ENCODE assay signal across 23 mouse cellular contexts in genomic region chr17:89079706-89080105, GRCm38 (mm10).
DNase-seq lines count a peak whose midpoint lies in the region; ATAC-seq lines count a peak whose summit lies in the region.
"Had no signal": no experiment of that assay in that cellular context is flagged by ENCODE, and none has a peak within 500 bp of the region (broad histone marks: within the 10 kb centered on the region; RNA-seq: fewer than 3 reads in every experiment).

No protein-coding gene starts in this region.

- DNase-seq in frontal cortex, postnatal 25 days (ENCODE audit: low spot score in 2 of 2), result no peak
- DNase-seq in adrenal gland, adult 8-10 months, result no peak
- DNase-seq: adrenal gland, adult 2 months; adrenal gland, postnatal 36 days; cerebellum, adult 11 months; cerebellum, adult 8-10 months; cerebellum, postnatal 14 days; embryo, embryonic 11 days; gastrocnemius, postnatal 10 days; heart, adult 18-20 months; heart, postnatal 10 days; heart, postnatal 4 days had no signal

- no peaks in the 10 kb centered on the region for H3K9me3 ChIP-seq in midbrain, embryonic 15.5 days
- H3K9me3 ChIP-seq in midbrain, embryonic 13.5 days, result no peaks in the 10 kb centered on the region
- no peaks in the 10 kb centered on the region for H3K9me3 ChIP-seq in forebrain, embryonic 15.5 days
- H3K9me3 ChIP-seq: embryonic facial prominence, embryonic 15.5 days; heart, embryonic 10.5 days had no signal

- no peaks in the 10 kb centered on the region for H3K36me3 ChIP-seq in midbrain, embryonic 15.5 days (replicated peaks)
- no peaks in the 10 kb centered on the region for H3K36me3 ChIP-seq in midbrain, embryonic 13.5 days
- no peaks in the 10 kb centered on the region for H3K36me3 ChIP-seq in forebrain, embryonic 15.5 days
- H3K36me3 ChIP-seq: embryonic facial prominence, embryonic 15.5 days; heart, embryonic 10.5 days had no signal

- 61% methylated on average over 5 of the region's 5 CpGs for WGBS in midbrain, embryonic 15.5 days
- 67% methylated on average over 5 of the region's 5 CpGs for WGBS in midbrain, embryonic 13.5 days
- WGBS in forebrain, embryonic 15.5 days, result 54% methylated on average over 5 of the region's 5 CpGs

- H3K4me1 ChIP-seq in midbrain, embryonic 15.5 days, result peaks cover 4% of the 10 kb centered on the region; the same call in 1 of the 2 replicates
- no peaks in the 10 kb centered on the region for H3K4me1 ChIP-seq in midbrain, embryonic 13.5 days (replicated peaks)
- H3K4me1 ChIP-seq in forebrain, embryonic 15.5 days, result 0 out of 2 replicates have a peak, but pooled peaks cover 3% of the 10 kb centered on the region
- H3K4me1 ChIP-seq: embryonic facial prominence, embryonic 15.5 days; heart, embryonic 10.5 days had no signal

- H3K4me3 ChIP-seq in midbrain, embryonic 15.5 days, result no peak overlapping the region
- no peak overlapping the region for H3K4me3 ChIP-seq in midbrain, embryonic 13.5 days (replicated peaks)
- H3K4me3 ChIP-seq in forebrain, embryonic 15.5 days, result no peak overlapping the region
- H3K4me3 ChIP-seq: embryonic facial prominence, embryonic 15.5 days; erythroblast, embryonic 14.5 days; heart, embryonic 10.5 days had no signal

- no peak overlapping the region for H3K9ac ChIP-seq in midbrain, embryonic 15.5 days
- no peak overlapping the region for H3K9ac ChIP-seq in midbrain, embryonic 13.5 days (replicated peaks)
- H3K9ac ChIP-seq in forebrain, embryonic 15.5 days (replicated peaks), result no peak overlapping the region
- H3K9ac ChIP-seq: embryonic facial prominence, embryonic 15.5 days; hindbrain, embryonic 14.5 days had no signal

- no peak overlapping the region for H3K4me2 ChIP-seq in midbrain, embryonic 15.5 days
- no peak overlapping the region for H3K4me2 ChIP-seq in midbrain, embryonic 13.5 days (replicated peaks)
- H3K4me2 ChIP-seq in forebrain, embryonic 15.5 days (replicated peaks), result no peak overlapping the region
- H3K4me2 ChIP-seq: embryonic facial prominence, embryonic 15.5 days; hindbrain, embryonic 14.5 days had no signal

- no peaks in the 10 kb centered on the region for H3K27me3 ChIP-seq in midbrain, embryonic 15.5 days (replicated peaks)
- no peaks in the 10 kb centered on the region for H3K27me3 ChIP-seq in midbrain, embryonic 13.5 days
- H3K27me3 ChIP-seq in forebrain, embryonic 15.5 days, result no peaks in the 10 kb centered on the region
- H3K27me3 ChIP-seq: CH12.LX; embryonic facial prominence, embryonic 15.5 days had no signal

- H3K27ac ChIP-seq in midbrain, embryonic 15.5 days, result 0 out of 2 replicates have a peak overlapping the region, but pooled peaks have one; percentile 1
- no peak overlapping the region for H3K27ac ChIP-seq in midbrain, embryonic 13.5 days
- H3K27ac ChIP-seq in forebrain, embryonic 15.5 days (replicated peaks), result peak overlapping the region; percentile 50
- H3K27ac ChIP-seq: embryonic facial prominence, embryonic 15.5 days; heart, embryonic 10.5 days; hindbrain, embryonic 14.5 days had no signal

- ATAC-seq in frontal cortex, adult (ENCODE audit: low TSS enrichment), result 0 out of 2 replicates have a peak, but pooled peaks have one; percentile 9
- ATAC-seq in midbrain, embryonic 15.5 days (replicated peaks), result peak; percentile 56; the same call in 1 of the 2 replicates
- no peak for ATAC-seq in midbrain, embryonic 13.5 days
- peak; percentile 61 for ATAC-seq in forebrain, embryonic 15.5 days (replicated peaks)
- ATAC-seq: inflammation-experienced regulatory T-cells, adult 6 months; intestine, postnatal 0 days had no signal
